Mouse (Mus musculus): ENCODE results near the gene Spata13.

Gene Spata13

GRCm38 (mm10) chr14:60753801-60754126, 120.0 kb downstream of the Spata13 start:
- peak; percentile 70 for DNase-seq

GRCm38 (mm10) chr14:60754656-60755055, 120.9 kb downstream of the Spata13 start:
- no peak for DNase-seq

GRCm38 (mm10) chr14:60756271-60756670, 122.5 kb downstream of the Spata13 start:
- peak; percentile 91 for DNase-seq

GRCm38 (mm10) chr14:60757265-60757664, 123.5 kb downstream of the Spata13 start:
- peak; percentile 88 for DNase-seq

- no peak for DNase-seq
These were observed 123.9 kb downstream of the Spata13 start for GRCm38 (mm10) chr14:60757722-60758121.

- DNase-seq, result no peak
These were observed 125.3 kb downstream of the Spata13 start for GRCm38 (mm10) chr14:60759097-60759496.

- DNase-seq, result no peak
These were observed 128.0 kb downstream of the Spata13 start for GRCm38 (mm10) chr14:60761801-60762200.

- DNase-seq, result peak; percentile 96
These were observed 129.0 kb downstream of the Spata13 start for GRCm38 (mm10) chr14:60762754-60763153.

- peak; percentile 96 for DNase-seq
These were observed 129.9 kb downstream of the Spata13 start for GRCm38 (mm10) chr14:60763746-60764145.

GRCm38 (mm10) chr14:60764526-60764925, 130.7 kb downstream of the Spata13 start:
- no peak for DNase-seq

GRCm38 (mm10) chr14:60765025-60765424, 131.2 kb downstream of the Spata13 start:
- peak; percentile 98 for DNase-seq

GRCm38 (mm10) chr14:60767884-60768283, 134.1 kb downstream of the Spata13 start, which contains the start of gene C1qtnf9:
Gene C1qtnf9, plus strand, starts transcription at chr14:60768134.
- peak; percentile 96 for DNase-seq

- DNase-seq, result peak; percentile 94
These were observed 135.5 kb downstream of the Spata13 start for GRCm38 (mm10) chr14:60769340-60769739.

GRCm38 (mm10) chr14:60770594-60770993, 136.8 kb downstream of the Spata13 start:
- DNase-seq, result peak; percentile 87

GRCm38 (mm10) chr14:60771057-60771456, 137.3 kb downstream of the Spata13 start:
- peak; percentile 94 for DNase-seq

GRCm38 (mm10) chr14:60773476-60773875, 139.7 kb downstream of the Spata13 start:
- peak; percentile 35 for DNase-seq

GRCm38 (mm10) chr14:60776521-60776920, 142.7 kb downstream of the Spata13 start:
- no peak for DNase-seq

- DNase-seq, result peak; percentile 81
These were observed 143.7 kb downstream of the Spata13 start for GRCm38 (mm10) chr14:60777485-60777919.

GRCm38 (mm10) chr14:60779198-60779597, 145.4 kb downstream of the Spata13 start:
- peak; percentile 90 for DNase-seq

GRCm38 (mm10) chr14:60782121-60782656, 148.4 kb downstream of the Spata13 start:
- peak; percentile 56 for DNase-seq

GRCm38 (mm10) chr14:60783196-60783595, 149.4 kb downstream of the Spata13 start:
- no peak for DNase-seq

GRCm38 (mm10) chr14:60784427-60785315, 150.9 kb downstream of the Spata13 start, which contains the start of gene Mipep:
Gene Mipep, plus strand, starts transcription at chr14:60784573.
- DNase-seq, result peak; percentile 97

GRCm38 (mm10) chr14:60790103-60790502, 156.3 kb downstream of the Spata13 start:
- DNase-seq, result peak; percentile 96
